Mouse (Mus musculus) brain, embryonic 14.5 days (tissue): ENCODE results near the gene Antxrl.

ENCODE experiments used
- CTCF ChIP-seq: fragments of 200-500 bp; IDR thresholded peaks from 2 replicates; pipeline ENCODE4 v1.5.1; 2012; ENCODE audit warnings: inconsistent platforms, mild to moderate bottlenecking, moderate library complexity, borderline replicate concordance; ENCODE audit not compliant: insufficient read depth, insufficient read length; ENCODE audit errors: extremely low read depth
- POLR2A ChIP-seq: fragments of 200-500 bp; IDR thresholded peaks from 2 replicates; pipeline ENCODE4 v1.6.1; 2012; ENCODE audit warnings: mild to moderate bottlenecking, inconsistent platforms, borderline replicate concordance; ENCODE audit not compliant: poor library complexity, insufficient read depth, insufficient read length, severe bottlenecking; ENCODE audit errors: extremely low read depth

DNA sequence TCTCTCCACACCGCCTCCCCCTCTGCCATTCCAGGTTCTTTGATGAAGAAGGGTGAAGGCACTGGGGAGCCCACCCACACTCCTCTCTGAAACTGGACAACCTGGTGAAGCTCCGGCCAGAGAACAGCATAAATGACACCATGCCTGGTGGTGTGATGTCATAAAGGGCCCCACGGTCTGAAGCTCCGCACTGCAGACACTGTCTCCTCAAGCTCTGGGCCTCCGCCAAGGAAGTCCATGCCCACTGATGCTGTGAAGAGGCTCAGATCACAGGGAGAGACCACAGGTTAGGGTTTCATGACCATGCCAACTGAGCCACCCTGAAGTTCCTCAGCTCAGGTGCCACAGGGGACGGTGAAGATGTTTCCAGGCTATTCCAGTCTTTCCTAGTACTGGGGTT is at the start of gene Antxrl:
- TF ChIP-seq CTCF: no peak
- no peak for TF ChIP-seq POLR2A
